Mouse (Mus musculus) MEL (cell line): ENCODE results near the gene Pdlim4.

Experiments
- CTCF ChIP-seq, 3 experiments: IDR thresholded peaks in 2 of 3; conservative IDR thresholded peaks in 1 of 3; 2 replicates each; pipeline ENCODE4 v1.5.1; 2011 to 2012; ENCODE audit warnings: low read length in 3 of 3, low read depth in 2 of 3, mild to moderate bottlenecking in 2 of 3, improper control_type of control experiment in 1 of 3, inconsistent platforms in 1 of 3, mixed read lengths in 1 of 3, moderate library complexity in 1 of 3; ENCODE audit not compliant: control insufficient read depth in 1 of 3, insufficient read depth in 1 of 3, poor library complexity in 1 of 3, severe bottlenecking in 1 of 3
- MYB ChIP-seq: IDR thresholded peaks from 2 replicates; pipeline ENCODE4 v1.6.1; 2011; ENCODE audit warnings: mild to moderate bottlenecking, low read depth, low read length, improper control_type of control experiment
- TAL1 ChIP-seq: IDR thresholded peaks from 2 replicates; pipeline ENCODE4 v1.6.1; 2012; ENCODE audit warnings: mild to moderate bottlenecking, inconsistent platforms, low read length, moderate library complexity, mixed read lengths

GRCm38 (mm10) chr11:54018893-54019732, 49.7 kb downstream of the Pdlim4 start:
- TF ChIP-seq CTCF (IDR thresholded peaks at IDR 0.05 in 2 of 3, conservative IDR thresholded peaks at IDR 0.05 in 1 of 3; ENCODE audit: control insufficient read depth in 1 of 3, insufficient read depth in 1 of 3, low read depth in 2 of 3, low read length in 3 of 3, poor library complexity in 1 of 3, severe bottlenecking in 1 of 3), result no peak
- TF ChIP-seq MYB, result no peak
- no peak for TF ChIP-seq TAL1
